Mouse (Mus musculus) liver, embryonic 15.5 days (tissue): ENCODE measurements around the gene Col4a4. TPM values are rescaled to one million over a fixed set of nuclear protein-coding genes. Genes with fewer than 3 reads are reported as not detected.

Experiments
- ATAC-seq: fragments of 200-750 bp; cut with Nextera tagmentation; 2 replicates; pipeline ENCODE4 v1.8.0; 2017; ENCODE audit warnings: moderate number of reproducible peaks, mild to moderate bottlenecking, moderate library complexity; ENCODE audit not compliant: insufficient read depth
- H3K27ac ChIP-seq: fragments of 300-500 bp; sonication (generic); replicated peaks from 2 replicates; pipeline ENCODE4 v1.5.1; 2015; ENCODE audit warnings: mild to moderate bottlenecking, inconsistent platforms
- H3K27me3 ChIP-seq: fragments of 300-500 bp; sonication (generic); 2 replicates; pipeline ENCODE4 v1.6.1; 2015; ENCODE audit warnings: mild to moderate bottlenecking, inconsistent platforms
- H3K36me3 ChIP-seq: fragments of 300-500 bp; sonication (generic); replicated peaks from 2 replicates; pipeline ENCODE4 v1.6.1; 2015; ENCODE audit warnings: moderate library complexity, mild to moderate bottlenecking, inconsistent platforms
- H3K4me1 ChIP-seq: fragments of 300-500 bp; sonication (generic); replicated peaks from 2 replicates; pipeline ENCODE4 v1.6.1; 2015; ENCODE audit warnings: inconsistent platforms
- H3K4me2 ChIP-seq: fragments of 300-500 bp; sonication (generic); 2 replicates; pipeline ENCODE4 v1.6.1; 2015; ENCODE audit warnings: moderate library complexity, mild to moderate bottlenecking, inconsistent platforms
- H3K4me3 ChIP-seq: fragments of 300-500 bp; sonication (generic); replicated peaks from 2 replicates; pipeline ENCODE4 v1.5.1; 2015; ENCODE audit warnings: mild to moderate bottlenecking, inconsistent platforms
- H3K9ac ChIP-seq: fragments of 300-500 bp; sonication (generic); 2 replicates; pipeline ENCODE4 v1.6.1; 2015; ENCODE audit warnings: moderate library complexity, mild to moderate bottlenecking, inconsistent platforms
- H3K9me3 ChIP-seq: fragments of 300-500 bp; sonication (generic); replicated peaks from 2 replicates; pipeline ENCODE4 v1.6.1; 2016; ENCODE audit warnings: inconsistent platforms
- WGBS: fragments of 180-500 bp; shearing (Covaris S2); methylation state at CpG from one replicate; pipeline ENCODE4 v1.1.7; 2015; ENCODE audit warnings: mixed read lengths; ENCODE audit not compliant: insufficient replicate concordance; 5-methylcytosine and 5-hydroxymethylcytosine counted together
- polyA plus RNA-seq: library from polyadenylated mRNA; unstranded; fragments of >200 nt; fragmentation: Nextera tagmentation; extraction: Ambion mirVana; gene quantifications from 2 replicates; pipeline ENCODE4 v1.2.1, GENCODE M21; 2015

The Col4a4 gene
- polyA plus RNA-seq, 1 experiment from 2014 or later, result 0.14 TPM

GRCm38 (mm10) chr1:82540056-82540455 is 46.6 kb downstream of the Col4a4 start:
- H3K27me3 ChIP-seq, result no peaks in the 10 kb centered on the region
- no peaks in the 10 kb centered on the region for H3K36me3 ChIP-seq
- H3K4me1 ChIP-seq, result no peaks in the 10 kb centered on the region
- no peak overlapping the region for H3K4me2 ChIP-seq
- 40% methylated on average over 5 of the region's 5 CpGs for WGBS
- H3K9me3 ChIP-seq, result no peaks in the 10 kb centered on the region
- no peak overlapping the region for H3K4me3 ChIP-seq
- no peak for ATAC-seq
- H3K27ac ChIP-seq, result no peak overlapping the region
- no peak overlapping the region for H3K9ac ChIP-seq

- no peak overlapping the region for H3K4me2 ChIP-seq
- H3K9ac ChIP-seq, result no peak overlapping the region
- ATAC-seq, result no peak
- 54% methylated on average over 3 of the region's 3 CpGs for WGBS
- no peaks in the 10 kb centered on the region for H3K4me1 ChIP-seq
- H3K27me3 ChIP-seq, result no peaks in the 10 kb centered on the region
- no peaks in the 10 kb centered on the region for H3K9me3 ChIP-seq
- H3K4me3 ChIP-seq, result no peak overlapping the region
- H3K27ac ChIP-seq, result no peak overlapping the region
- no peaks in the 10 kb centered on the region for H3K36me3 ChIP-seq
Observed at GRCm38 (mm10) chr1:82537848-82538247, 48.8 kb downstream of the Col4a4 start.

- no peak overlapping the region for H3K4me3 ChIP-seq
- H3K4me2 ChIP-seq, result no peak overlapping the region
- no peak for ATAC-seq
- 60% methylated on average over 6 of the region's 6 CpGs for WGBS
- no peaks in the 10 kb centered on the region for H3K36me3 ChIP-seq
- no peak overlapping the region for H3K9ac ChIP-seq
- H3K27ac ChIP-seq, result no peak overlapping the region
- no peaks in the 10 kb centered on the region for H3K4me1 ChIP-seq
- H3K27me3 ChIP-seq, result no peaks in the 10 kb centered on the region
- H3K9me3 ChIP-seq, result no peaks in the 10 kb centered on the region
Observed at GRCm38 (mm10) chr1:82536515-82537174, 50.0 kb downstream of the Col4a4 start.

GRCm38 (mm10) chr1:82527931-82528330 is 58.7 kb downstream of the Col4a4 start:
- Histone ChIP-seq H3K27me3 (no peaks in the 10 kb centered on the region), H3K27ac (no peak overlapping the region), H3K9me3 (no peaks in the 10 kb centered on the region), H3K4me1 (no peaks in the 10 kb centered on the region), H3K9ac (no peak overlapping the region), H3K4me3 (no peak overlapping the region), H3K36me3 (no peaks in the 10 kb centered on the region), H3K4me2 (no peak overlapping the region)
- no peak for ATAC-seq
- 67% methylated on average over 4 of the region's 4 CpGs for WGBS

- H3K36me3 ChIP-seq, result no peaks in the 10 kb centered on the region
- no peaks in the 10 kb centered on the region for H3K4me1 ChIP-seq
- H3K4me2 ChIP-seq, result no peak overlapping the region
- no peaks in the 10 kb centered on the region for H3K27me3 ChIP-seq
- no peak overlapping the region for H3K9ac ChIP-seq
- H3K9me3 ChIP-seq, result no peaks in the 10 kb centered on the region
- H3K4me3 ChIP-seq, result no peak overlapping the region
- 76% methylated on average over 2 of the region's 2 CpGs for WGBS
- no peak overlapping the region for H3K27ac ChIP-seq
- ATAC-seq, result no peak
Observed at GRCm38 (mm10) chr1:82491954-82492353, 94.7 kb downstream of the Col4a4 start.

- H3K9me3 ChIP-seq, result no peaks in the 10 kb centered on the region
- no peak overlapping the region for H3K27ac ChIP-seq
- no peaks in the 10 kb centered on the region for H3K36me3 ChIP-seq
- ATAC-seq, result no peak
- H3K4me3 ChIP-seq, result no peak overlapping the region
- H3K9ac ChIP-seq, result no peak overlapping the region
- no peak overlapping the region for H3K4me2 ChIP-seq
- H3K4me1 ChIP-seq, result no peaks in the 10 kb centered on the region
- 63% methylated on average over 4 of the region's 4 CpGs for WGBS
- no peaks in the 10 kb centered on the region for H3K27me3 ChIP-seq
Observed at GRCm38 (mm10) chr1:82486371-82486770, 100.3 kb downstream of the Col4a4 start.

GRCm38 (mm10) chr1:82482371-82482770 is 104.3 kb downstream of the Col4a4 start:
- Histone ChIP-seq H3K27me3 (no peaks in the 10 kb centered on the region), H3K27ac (no peak overlapping the region), H3K36me3 (no peaks in the 10 kb centered on the region), H3K4me3 (no peak overlapping the region), H3K9me3 (no peaks in the 10 kb centered on the region), H3K9ac (no peak overlapping the region), H3K4me1 (no peaks in the 10 kb centered on the region), H3K4me2 (no peak overlapping the region)
- no peak for ATAC-seq
- WGBS, result 56% methylated on average over 7 of the region's 7 CpGs

GRCm38 (mm10) chr1:82479696-82480487 is 106.8 kb downstream of the Col4a4 start:
- Histone ChIP-seq H3K9ac (no peak overlapping the region), H3K27me3 (no peaks in the 10 kb centered on the region), H3K4me1 (no peaks in the 10 kb centered on the region), H3K27ac (no peak overlapping the region), H3K4me2 (no peak overlapping the region), H3K36me3 (no peaks in the 10 kb centered on the region), H3K9me3 (no peaks in the 10 kb centered on the region), H3K4me3 (no peak overlapping the region)
- no peak for ATAC-seq
- 66% methylated on average over 12 of the region's 12 CpGs for WGBS

- H3K4me1 ChIP-seq, result no peaks in the 10 kb centered on the region
- 28% methylated on average over 9 of the region's 9 CpGs for WGBS
- no peaks in the 10 kb centered on the region for H3K9me3 ChIP-seq
- no peak overlapping the region for H3K27ac ChIP-seq
- no peak overlapping the region for H3K4me2 ChIP-seq
- no peak overlapping the region for H3K9ac ChIP-seq
- H3K36me3 ChIP-seq, result no peaks in the 10 kb centered on the region
- ATAC-seq, result no peak
- H3K4me3 ChIP-seq, result no peak overlapping the region
- H3K27me3 ChIP-seq, result no peaks in the 10 kb centered on the region
Observed at GRCm38 (mm10) chr1:82476746-82477145, 109.9 kb downstream of the Col4a4 start.

- WGBS, result 47% methylated on average over 11 of the region's 11 CpGs
Observed at GRCm38 (mm10) chr1:82476256-82476655, 110.4 kb downstream of the Col4a4 start.

GRCm38 (mm10) chr1:82475821-82476220 is 110.8 kb downstream of the Col4a4 start:
- Histone ChIP-seq H3K4me3 (no peak overlapping the region), H3K36me3 (no peaks in the 10 kb centered on the region), H3K9ac (no peak overlapping the region), H3K27ac (no peak overlapping the region), H3K9me3 (no peaks in the 10 kb centered on the region), H3K4me1 (no peaks in the 10 kb centered on the region), H3K27me3 (no peaks in the 10 kb centered on the region), H3K4me2 (no peak overlapping the region)
- WGBS, result 57% methylated on average over 4 of the region's 4 CpGs
- no peak for ATAC-seq

More at GRCm38 (mm10) chr1:82476256-82476655, 110.4 kb downstream of the Col4a4 start:
- no peak for ATAC-seq
- Histone ChIP-seq H3K36me3 (no peaks in the 10 kb centered on the region), H3K4me2 (no peak overlapping the region), H3K4me3 (no peak overlapping the region), H3K9me3 (no peaks in the 10 kb centered on the region), H3K9ac (no peak overlapping the region), H3K4me1 (no peaks in the 10 kb centered on the region), H3K27ac (no peak overlapping the region), H3K27me3 (no peaks in the 10 kb centered on the region)
